Mouse (Mus musculus): ENCODE results near the gene Hoxa2. TPM values are rescaled to one million over a fixed set of nuclear protein-coding genes. Genes with fewer than 3 reads are reported as not detected.

The Hoxa2 gene
- polyA plus RNA-seq, 1 experiment = 0.16 TPM

GRCm38 (mm10) chr6:52197271-52197670 lies 32.6 kb upstream of the Hoxa2 start:
- Histone ChIP-seq H3K36me3 (ENCODE audit: control insufficient read depth, insufficient read depth) (peaks cover 9% of the 10 kb centered on the region), H3K27me3 (ENCODE audit: control insufficient read depth, insufficient read depth, insufficient read length) (no peaks in the 10 kb centered on the region), H3K4me3 (ENCODE audit: insufficient read depth, poor library complexity, severe bottlenecking) (no peak overlapping the region), H3ac (ENCODE audit: control insufficient read depth, insufficient read length, low read depth) (no peak overlapping the region), H3K79me3 (ENCODE audit: low read depth) (no peaks in the 10 kb centered on the region), H3K79me2 (ENCODE audit: control insufficient read depth, insufficient read depth) (no peaks in the 10 kb centered on the region)
- TF ChIP-seq CEBPB (IDR thresholded peaks at IDR 0.05; ENCODE audit: low read depth) (no peak), MYOG (IDR thresholded peaks at IDR 0.05; ENCODE audit: control insufficient read depth, extremely low read depth, insufficient read length) (no peak), USF1 (IDR thresholded peaks at IDR 0.05; ENCODE audit: low read depth) (no peak), MYOD1 (IDR thresholded peaks at IDR 0.05; ENCODE audit: control insufficient read depth, insufficient read length, low read depth) (no peak), MAX (IDR thresholded peaks at IDR 0.05) (no peak), CTCF (IDR thresholded peaks at IDR 0.05; ENCODE audit: control insufficient read depth, insufficient read depth, insufficient read length) (no peak), FOSL1 (IDR thresholded peaks at IDR 0.05; ENCODE audit: insufficient read depth, low read length, poor library complexity, severe bottlenecking) (no peak)

- no peaks in the 10 kb centered on the region for H3K79me2 ChIP-seq (ENCODE audit: control insufficient read depth, insufficient read depth)
- H3K79me3 ChIP-seq (ENCODE audit: low read depth) = no peaks in the 10 kb centered on the region
- no peak overlapping the region for H3ac ChIP-seq (ENCODE audit: control insufficient read depth, insufficient read length, low read depth)
- H3K27me3 ChIP-seq (ENCODE audit: control insufficient read depth, insufficient read depth, insufficient read length) = no peaks in the 10 kb centered on the region
- no peak overlapping the region for H3K4me3 ChIP-seq (ENCODE audit: insufficient read depth, poor library complexity, severe bottlenecking)
- H3K36me3 ChIP-seq (ENCODE audit: control insufficient read depth, insufficient read depth) = peaks cover 9% of the 10 kb centered on the region
- TF ChIP-seq MAX (IDR thresholded peaks at IDR 0.05) (no peak), CEBPB (IDR thresholded peaks at IDR 0.05; ENCODE audit: low read depth) (no peak), USF1 (IDR thresholded peaks at IDR 0.05; ENCODE audit: low read depth) (no peak), FOSL1 (IDR thresholded peaks at IDR 0.05; ENCODE audit: insufficient read depth, low read length, poor library complexity, severe bottlenecking) (no peak), MYOG (IDR thresholded peaks at IDR 0.05; ENCODE audit: control insufficient read depth, extremely low read depth, insufficient read length) (no peak), MYOD1 (IDR thresholded peaks at IDR 0.05; ENCODE audit: control insufficient read depth, insufficient read length, low read depth) (no peak), CTCF (IDR thresholded peaks at IDR 0.05; ENCODE audit: control insufficient read depth, insufficient read depth, insufficient read length) (no peak)
Observed at GRCm38 (mm10) chr6:52196811-52197210, 32.2 kb upstream of the Hoxa2 start.

GRCm38 (mm10) chr6:52194690-52195089 lies 30.1 kb upstream of the Hoxa2 start:
- H3ac ChIP-seq (ENCODE audit: control insufficient read depth, insufficient read length, low read depth) = no peak overlapping the region
- H3K79me3 ChIP-seq (ENCODE audit: low read depth) = no peaks in the 10 kb centered on the region
- TF ChIP-seq FOSL1 (IDR thresholded peaks at IDR 0.05; ENCODE audit: insufficient read depth, low read length, poor library complexity, severe bottlenecking) (no peak), MAX (IDR thresholded peaks at IDR 0.05) (no peak), MYOG (IDR thresholded peaks at IDR 0.05; ENCODE audit: control insufficient read depth, extremely low read depth, insufficient read length) (no peak), USF1 (IDR thresholded peaks at IDR 0.05; ENCODE audit: low read depth) (no peak), MYOD1 (IDR thresholded peaks at IDR 0.05; ENCODE audit: control insufficient read depth, insufficient read length, low read depth) (no peak), CEBPB (IDR thresholded peaks at IDR 0.05; ENCODE audit: low read depth) (no peak), CTCF (IDR thresholded peaks at IDR 0.05; ENCODE audit: control insufficient read depth, insufficient read depth, insufficient read length) (no peak)
- no peak overlapping the region for H3K4me3 ChIP-seq (ENCODE audit: insufficient read depth, poor library complexity, severe bottlenecking)
- H3K36me3 ChIP-seq (ENCODE audit: control insufficient read depth, insufficient read depth) = peaks cover 3% of the 10 kb centered on the region
- no peaks in the 10 kb centered on the region for H3K79me2 ChIP-seq (ENCODE audit: control insufficient read depth, insufficient read depth)
- no peaks in the 10 kb centered on the region for H3K27me3 ChIP-seq (ENCODE audit: control insufficient read depth, insufficient read depth, insufficient read length)

GRCm38 (mm10) chr6:52191860-52192550 lies 27.4 kb upstream of the Hoxa2 start:
- Histone ChIP-seq H3K79me3 (ENCODE audit: low read depth) (no peaks in the 10 kb centered on the region), H3ac (ENCODE audit: control insufficient read depth, insufficient read length, low read depth) (peak overlapping the region; percentile 60), H3K36me3 (ENCODE audit: control insufficient read depth, insufficient read depth) (no peaks in the 10 kb centered on the region), H3K4me3 (ENCODE audit: insufficient read depth, poor library complexity, severe bottlenecking) (peak overlapping the region; percentile 31), H3K79me2 (ENCODE audit: control insufficient read depth, insufficient read depth) (no peaks in the 10 kb centered on the region), H3K27me3 (ENCODE audit: control insufficient read depth, insufficient read depth, insufficient read length) (no peaks in the 10 kb centered on the region)
- TF ChIP-seq MYOD1 (IDR thresholded peaks at IDR 0.05; ENCODE audit: control insufficient read depth, insufficient read length, low read depth) (no peak), CEBPB (IDR thresholded peaks at IDR 0.05; ENCODE audit: low read depth) (no peak), USF1 (IDR thresholded peaks at IDR 0.05; ENCODE audit: low read depth) (peak; percentile 89), MAX (IDR thresholded peaks at IDR 0.05) (peak; percentile 70), MYOG (IDR thresholded peaks at IDR 0.05; ENCODE audit: control insufficient read depth, extremely low read depth, insufficient read length) (no peak), FOSL1 (IDR thresholded peaks at IDR 0.05; ENCODE audit: insufficient read depth, low read length, poor library complexity, severe bottlenecking) (no peak), CTCF (IDR thresholded peaks at IDR 0.05; ENCODE audit: control insufficient read depth, insufficient read depth, insufficient read length) (no peak)

- peak within 1 kb of the TSS; percentile 67 for H3ac ChIP-seq (ENCODE audit: control insufficient read depth, insufficient read length, low read depth)
- no peaks in the 10 kb centered on the region for H3K27me3 ChIP-seq (ENCODE audit: control insufficient read depth, insufficient read depth, insufficient read length)
- TF ChIP-seq MAX (IDR thresholded peaks at IDR 0.05) (no peak), CTCF (IDR thresholded peaks at IDR 0.05; ENCODE audit: control insufficient read depth, insufficient read depth, insufficient read length) (no peak)
Observed at GRCm38 (mm10) chr6:52190906-52191810, 26.5 kb upstream of the Hoxa2 start, which contains the start of gene Hoxa4. TSS of gene Hoxa4 (minus strand) at chr6:52191753.

More at GRCm38 (mm10) chr6:52190906-52191810, 26.5 kb upstream of the Hoxa2 start, which contains the start of gene Hoxa4:
- Histone ChIP-seq H3K79me2 (ENCODE audit: control insufficient read depth, insufficient read depth) (no peaks in the 10 kb centered on the region), H3K4me3 (ENCODE audit: insufficient read depth, poor library complexity, severe bottlenecking) (peak within 1 kb of the TSS; percentile 31), H3K36me3 (ENCODE audit: control insufficient read depth, insufficient read depth) (no peaks in the 10 kb centered on the region), H3K79me3 (ENCODE audit: low read depth) (no peaks in the 10 kb centered on the region)
